In genomic region chr11:115187693-115188092, GRCm38 (mm10) we compare ENCODE assay signal across 8 mouse cellular contexts. TPM values are rescaled to one million over a fixed set of nuclear protein-coding genes. Genes with fewer than 3 reads are reported as not detected.
A peak's percentile ranks its signal among the peaks of the same experiment; 100 is the strongest.
DNase-seq lines count a peak whose midpoint lies in the region; ATAC-seq and TF ChIP-seq lines count a peak whose summit lies in the region.

Gene Nat9, minus strand, starts transcription at chr11:115187859.

- H3K4me1 ChIP-seq in liver, adult 2 months (ENCODE audit: control insufficient read depth, insufficient read depth, low read length) = peaks cover 9% of the 10 kb centered on the region
- H3K4me1 ChIP-seq in intestine, embryonic 16.5 days (ENCODE audit: control insufficient read depth, insufficient read depth, low read length) = peaks cover 14% of the 10 kb centered on the region
- H3K4me1 ChIP-seq in midbrain, embryonic 11.5 days (ENCODE audit: control insufficient read depth, insufficient read depth, low read length) = peaks cover 10% of the 10 kb centered on the region; the same call in 1 of the 2 replicates

- no peaks in the 10 kb centered on the region for H3K27me3 ChIP-seq in liver, adult 2 months (ENCODE audit: control insufficient read depth, insufficient read depth, low read length)
- no peaks in the 10 kb centered on the region for H3K27me3 ChIP-seq in intestine, embryonic 16.5 days (replicated peaks; ENCODE audit: control insufficient read depth, insufficient read depth, low read length)
- no peaks in the 10 kb centered on the region for H3K27me3 ChIP-seq in midbrain, embryonic 11.5 days (ENCODE audit: control insufficient read depth, insufficient read depth, low read length)

- H3K27ac ChIP-seq in liver, adult 2 months (replicated peaks; ENCODE audit: insufficient read depth, low read depth, low read length) = peak within 1 kb of the TSS; percentile 84
- peak within 1 kb of the TSS; percentile 87 for H3K27ac ChIP-seq in intestine, embryonic 16.5 days (ENCODE audit: low read length)
- peak within 1 kb of the TSS; percentile 2; the same call in 1 of the 2 replicates for H3K27ac ChIP-seq in midbrain, embryonic 11.5 days (ENCODE audit: low read depth, low read length)

- no peaks in the 10 kb centered on the region for H3K36me3 ChIP-seq in liver, adult 2 months (ENCODE audit: control insufficient read depth, insufficient read depth, low read length)
- H3K36me3 ChIP-seq in intestine, embryonic 16.5 days (ENCODE audit: control insufficient read depth, insufficient read depth, low read length) = no peaks in the 10 kb centered on the region
- no peaks in the 10 kb centered on the region for H3K36me3 ChIP-seq in midbrain, embryonic 11.5 days (ENCODE audit: control insufficient read depth, insufficient read depth, low read length)

- H3K79me2 ChIP-seq in liver, adult 2 months (ENCODE audit: control insufficient read depth, insufficient read depth, low read length) = no peaks in the 10 kb centered on the region; the same call in 1 of the 2 replicates

- H3K9ac ChIP-seq in liver, adult 2 months (ENCODE audit: low read depth, low read length) = peak within 1 kb of the TSS; percentile 69
- peak within 1 kb of the TSS; percentile 82 for H3K9ac ChIP-seq in intestine, embryonic 16.5 days (ENCODE audit: low read depth, low read length)
- H3K9ac ChIP-seq in midbrain, embryonic 11.5 days (ENCODE audit: low read length) = peak within 1 kb of the TSS; percentile 75

- ATAC-seq in intestine, embryonic 16.5 days = peak; percentile 39
- peak; percentile 49; the same call in 1 of the 2 replicates for ATAC-seq in midbrain, embryonic 11.5 days (ENCODE audit: low FRiP score)

- no peak for TF ChIP-seq POLR2A in liver, adult 2 months (IDR thresholded peaks at IDR 0.05; ENCODE audit: extremely low read depth, insufficient read depth, low read length)

- H3K4me3 ChIP-seq in liver, adult 2 months (ENCODE audit: insufficient read depth, low read depth, low read length) = peak within 1 kb of the TSS; percentile 57
- peak within 1 kb of the TSS; percentile 72 for H3K4me3 ChIP-seq in intestine, embryonic 16.5 days (ENCODE audit: low read length)
- peak within 1 kb of the TSS; percentile 54 for H3K4me3 ChIP-seq in midbrain, embryonic 11.5 days (ENCODE audit: low read depth, low read length)

- peak within 1 kb of the TSS; percentile 77 for H3K4me2 ChIP-seq in intestine, embryonic 16.5 days (ENCODE audit: low read depth, low read length)
- peak within 1 kb of the TSS; percentile 91 for H3K4me2 ChIP-seq in midbrain, embryonic 11.5 days

- H3K9me3 ChIP-seq in intestine, embryonic 16.5 days (ENCODE audit: control insufficient read depth, low read length) = no peaks in the 10 kb centered on the region
- no peaks in the 10 kb centered on the region for H3K9me3 ChIP-seq in midbrain, embryonic 11.5 days (ENCODE audit: control insufficient read depth, low read length)

- TF ChIP-seq CTCF in liver, adult 2 months (IDR thresholded peaks at IDR 0.05; ENCODE audit: low read depth, low read length) = no peak

- 7% methylated on average over 12 of the region's 12 CpGs for WGBS in liver, adult 2 months
- WGBS in intestine, embryonic 16.5 days = 9% methylated on average over 12 of the region's 12 CpGs
- WGBS in midbrain, embryonic 11.5 days = 12% methylated on average over 12 of the region's 12 CpGs

- DNase-seq in liver, adult 2 months (ENCODE audit: extremely low read depth, low read depth, low spot score) = no peak
- no peak for DNase-seq in liver
- peak; percentile 27 for DNase-seq in adrenal gland, postnatal 25 days
- DNase-seq in gastrocnemius, postnatal 25 days = no peak
- DNase-seq in midbrain, embryonic 11.5 days (ENCODE audit: low spot score, missing footprints) = no peak
- no peak for DNase-seq in urinary bladder, postnatal 36 days (ENCODE audit: low spot score in 2 of 2)
- DNase-seq in kidney, adult 11 months = no peak

RNA-seq across cellular contexts. Expression of gene Nat9, which starts in this region (rescaled TPM):
- 42.7 and 43.7 TPM in 2 replicates for total RNA-seq in liver, adult 2 months (2014; rRNA removed)
- 28.7 and 35.2 TPM in 2 replicates for polyA plus RNA-seq in liver, adult 2 months (2012; rRNA removed)
- 37.3 and 38.1 TPM in 2 replicates for total RNA-seq in adrenal gland, postnatal 25 days (2021)
- 10 to 100 TPM; 10.7 to 13.2 TPM for total RNA-seq in gastrocnemius, postnatal 25 days (2021)
- polyA plus RNA-seq in intestine, embryonic 16.5 days (2015; fragmentation: Nextera tagmentation; extraction: Ambion mirVana) = 24.9 and 26.5 TPM in 2 replicates
- 17.7 and 19.2 TPM in 2 replicates for polyA plus RNA-seq in midbrain, embryonic 11.5 days (2014; fragmentation: Nextera tagmentation; extraction: Ambion mirVana)

Comparison
In these comparisons a context has a peak if more than half of its experiments do, and no peak if none do; other contexts are left out.
1. H3K27ac ChIP-seq: peak in every context shown above with its lines; median percentile 87 in intestine, embryonic 16.5 days; 84 in liver, adult 2 months; 2 in midbrain, embryonic 11.5 days.